Mouse (Mus musculus) myocyte (in vitro differentiated cells): ENCODE measurements around the gene Fgf23. TPM values are rescaled to one million over a fixed set of nuclear protein-coding genes. Genes with fewer than 3 reads are reported as not detected.

Experiments
- H3K27me3 ChIP-seq: one replicate; pipeline ENCODE4 v1.6.1; 2011; ENCODE audit not compliant: control insufficient read depth, insufficient read depth, insufficient read length
- H3K36me3 ChIP-seq: one replicate; pipeline ENCODE4 v1.6.1; 2011; ENCODE audit not compliant: control insufficient read depth, insufficient read depth
- H3K4me2 ChIP-seq: one replicate; pipeline ENCODE4 v1.6.1; 2011; ENCODE audit warnings: low read depth, control low read depth
- H3K4me3 ChIP-seq: one replicate; pipeline ENCODE4 v1.5.1; 2011; ENCODE audit warnings: mild to moderate bottlenecking, control low read depth, moderate library complexity
- H3K79me2 ChIP-seq: one replicate; pipeline ENCODE4 v1.6.1; 2011; ENCODE audit not compliant: control insufficient read depth, insufficient read depth
- H3ac ChIP-seq: one replicate; pipeline ENCODE4 v1.6.1; 2011; ENCODE audit not compliant: control insufficient read depth, insufficient read length
- CEBPB ChIP-seq: IDR thresholded peaks from 2 replicates; pipeline ENCODE4 v1.6.1; 2011; ENCODE audit warnings: mild to moderate bottlenecking, moderate library complexity; ENCODE audit not compliant: poor library complexity, insufficient read depth, severe bottlenecking
- E2F4 ChIP-seq: IDR thresholded peaks from one replicate; pipeline ENCODE4 v1.6.1; 2011; ENCODE audit warnings: mild to moderate bottlenecking, control low read depth, moderate library complexity; ENCODE audit not compliant: insufficient read depth
- MAX ChIP-seq: IDR thresholded peaks from one replicate; pipeline ENCODE4 v1.6.1; 2011; ENCODE audit warnings: low read depth, mild to moderate bottlenecking, control low read depth
- MYOD1 ChIP-seq, 3 experiments: IDR thresholded peaks; one replicate each; pipeline ENCODE4 v1.6.1; 2011; ENCODE audit warnings: control low read depth in 2 of 3, low read depth in 2 of 3, mild to moderate bottlenecking in 2 of 3, moderate library complexity in 1 of 3; ENCODE audit not compliant: insufficient read length in 2 of 3, control insufficient read depth in 1 of 3
- MYOG ChIP-seq, 3 experiments: IDR thresholded peaks; one replicate each; pipeline ENCODE4 v1.6.1; 2011; ENCODE audit warnings: control low read depth in 2 of 3, low read depth in 2 of 3, mild to moderate bottlenecking in 2 of 3; ENCODE audit not compliant: insufficient read length in 2 of 3, control insufficient read depth in 1 of 3, insufficient read depth in 1 of 3
- POLR2A ChIP-seq: IDR thresholded peaks from one replicate; pipeline ENCODE4 v1.6.1; 2011; ENCODE audit warnings: low read depth, mild to moderate bottlenecking, control low read depth, moderate library complexity; ENCODE audit not compliant: insufficient read length
- POLR2AphosphoS2 ChIP-seq: IDR thresholded peaks from one replicate; pipeline ENCODE4 v1.6.1; 2011; ENCODE audit warnings: low read depth, control low read depth; ENCODE audit not compliant: insufficient read length
- REST ChIP-seq: IDR thresholded peaks from one replicate; pipeline ENCODE4 v1.6.1; 2011; ENCODE audit warnings: mild to moderate bottlenecking, control low read depth, moderate library complexity; ENCODE audit not compliant: insufficient read depth, insufficient read length
- SRF ChIP-seq: IDR thresholded peaks from one replicate; pipeline ENCODE4 v1.6.1; 2011; ENCODE audit warnings: low read depth; ENCODE audit not compliant: control insufficient read depth, insufficient read length
- TCF12 ChIP-seq: IDR thresholded peaks from one replicate; pipeline ENCODE4 v1.6.1; 2011; ENCODE audit warnings: mild to moderate bottlenecking, control low read depth; ENCODE audit not compliant: poor library complexity, insufficient read depth, severe bottlenecking
- TCF3 ChIP-seq: IDR thresholded peaks from one replicate; pipeline ENCODE4 v1.6.1; 2011; ENCODE audit warnings: low read depth, control low read depth; ENCODE audit not compliant: insufficient read length
- USF1 ChIP-seq: IDR thresholded peaks from one replicate; pipeline ENCODE4 v1.6.1; 2011; ENCODE audit warnings: low read depth, mild to moderate bottlenecking, control low read depth, moderate library complexity
- polyA plus RNA-seq: library from polyadenylated mRNA; unstranded; fragments of >200 nt; fragmentation: generic; extraction: Trizol; gene quantifications from one replicate; pipeline ENCODE4 v1.2.1, GENCODE M21; 2012; ENCODE audit warnings: missing spikeins

The Fgf23 gene
- polyA plus RNA-seq, 1 experiment = not detected

DNA sequence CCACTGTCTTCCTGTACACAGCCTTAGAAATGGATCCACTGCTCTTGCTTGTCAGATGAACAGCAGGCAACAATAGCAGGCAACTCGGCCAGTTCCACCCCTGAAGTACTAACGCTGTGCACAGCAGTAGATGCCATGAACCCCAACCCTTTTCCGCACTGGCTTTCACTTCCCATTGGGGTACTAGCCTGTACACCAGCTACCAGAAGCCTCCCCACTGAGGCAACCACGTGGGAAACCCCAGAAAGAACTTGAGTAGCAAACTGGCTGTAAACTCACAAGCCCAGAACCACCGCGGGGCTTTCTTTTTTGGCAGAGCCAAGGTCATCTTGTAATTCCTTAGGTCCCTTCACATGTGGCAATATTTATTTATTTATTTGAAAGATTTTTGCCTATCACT is 9.1 kb downstream of the Fgf23 start:
- H3K4me3 ChIP-seq = no peak overlapping the region
- peaks cover 13% of the 10 kb centered on the region for H3K27me3 ChIP-seq
- no peaks in the 10 kb centered on the region for H3K36me3 ChIP-seq
- H3K4me2 ChIP-seq = no peak overlapping the region
- no peak for TF ChIP-seq MAX
- TF ChIP-seq MYOD1 (IDR thresholded peaks at IDR 0.05; ENCODE audit: control insufficient read depth in 1 of 3, insufficient read length in 2 of 3, low read depth in 2 of 3) = no peak
- no peak for TF ChIP-seq REST
- TF ChIP-seq TCF3 = no peak
- no peak for TF ChIP-seq E2F4
- TF ChIP-seq SRF = no peak
- TF ChIP-seq CEBPB = no peak
- no peak for TF ChIP-seq MYOG (IDR thresholded peaks at IDR 0.05; ENCODE audit: control insufficient read depth in 1 of 3, insufficient read depth in 1 of 3, insufficient read length in 2 of 3, low read depth in 2 of 3)
- TF ChIP-seq POLR2AphosphoS2 = no peak
- TF ChIP-seq TCF12 = no peak
- no peak for TF ChIP-seq POLR2A
- TF ChIP-seq USF1 = no peak
- no peak overlapping the region for H3ac ChIP-seq
- H3K79me2 ChIP-seq = no peaks in the 10 kb centered on the region

DNA sequence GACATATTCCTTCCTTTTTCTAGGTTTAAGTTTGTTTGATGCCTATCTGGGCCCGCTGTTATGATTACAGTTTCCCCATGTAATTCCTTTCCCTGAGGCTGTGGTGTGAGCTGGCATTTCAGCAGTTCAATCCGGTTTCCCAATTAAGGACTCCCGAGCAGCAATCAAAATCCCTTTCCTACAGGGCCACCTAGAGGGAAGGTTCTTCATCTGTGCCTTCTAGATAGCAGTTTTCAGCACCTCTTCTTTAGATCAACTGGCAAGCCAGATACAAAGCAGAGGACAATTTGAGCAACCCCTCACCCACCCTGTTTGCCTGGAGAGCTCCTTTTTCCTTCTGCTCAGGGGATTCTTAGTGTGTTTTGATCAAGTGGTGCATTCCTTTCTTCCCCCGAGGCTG is 14.0 kb downstream of the Fgf23 start:
- Histone ChIP-seq H3K36me3 (peaks cover 8% of the 10 kb centered on the region), H3K4me2 (no peak overlapping the region), H3K79me2 (no peaks in the 10 kb centered on the region), H3ac (no peak overlapping the region), H3K27me3 (no peaks in the 10 kb centered on the region), H3K4me3 (no peak overlapping the region)
- TF ChIP-seq MYOD1 (IDR thresholded peaks at IDR 0.05; ENCODE audit: control insufficient read depth in 1 of 3, insufficient read length in 2 of 3, low read depth in 2 of 3) (no peak), E2F4 (no peak), MAX (no peak), POLR2AphosphoS2 (no peak), TCF12 (no peak), SRF (no peak), MYOG (IDR thresholded peaks at IDR 0.05; ENCODE audit: control insufficient read depth in 1 of 3, insufficient read depth in 1 of 3, insufficient read length in 2 of 3, low read depth in 2 of 3) (no peak)

DNA sequence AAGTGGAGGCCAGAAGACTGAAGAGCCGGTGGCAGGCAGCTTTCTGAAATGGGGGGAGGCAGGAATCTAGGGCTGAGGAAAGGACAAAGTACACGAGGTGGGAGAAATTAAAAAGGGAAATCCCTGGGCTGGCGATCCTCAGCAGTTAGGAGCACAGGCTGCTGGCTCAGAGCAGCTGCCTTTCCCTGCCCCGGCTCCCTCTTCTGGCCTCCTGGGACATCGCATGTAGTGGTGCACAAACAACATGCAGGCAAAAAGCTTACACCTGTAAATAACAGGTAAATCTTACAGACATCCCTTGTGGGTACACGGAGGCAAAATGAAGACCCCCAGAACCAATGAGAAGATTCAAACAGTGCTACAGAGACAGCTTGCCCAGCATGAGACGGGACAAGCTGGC is 21.9 kb downstream of the Fgf23 start:
- Histone ChIP-seq H3K36me3 (peaks cover 8% of the 10 kb centered on the region), H3K27me3 (no peaks in the 10 kb centered on the region), H3K4me2 (no peak overlapping the region), H3ac (no peak overlapping the region), H3K4me3 (no peak overlapping the region), H3K79me2 (no peaks in the 10 kb centered on the region)
- no peak for TF ChIP-seq USF1
- TF ChIP-seq MYOG (IDR thresholded peaks at IDR 0.05; ENCODE audit: control insufficient read depth in 1 of 3, insufficient read depth in 1 of 3, insufficient read length in 2 of 3, low read depth in 2 of 3) = peak in 1 of 3 experiments; percentile 28

DNA sequence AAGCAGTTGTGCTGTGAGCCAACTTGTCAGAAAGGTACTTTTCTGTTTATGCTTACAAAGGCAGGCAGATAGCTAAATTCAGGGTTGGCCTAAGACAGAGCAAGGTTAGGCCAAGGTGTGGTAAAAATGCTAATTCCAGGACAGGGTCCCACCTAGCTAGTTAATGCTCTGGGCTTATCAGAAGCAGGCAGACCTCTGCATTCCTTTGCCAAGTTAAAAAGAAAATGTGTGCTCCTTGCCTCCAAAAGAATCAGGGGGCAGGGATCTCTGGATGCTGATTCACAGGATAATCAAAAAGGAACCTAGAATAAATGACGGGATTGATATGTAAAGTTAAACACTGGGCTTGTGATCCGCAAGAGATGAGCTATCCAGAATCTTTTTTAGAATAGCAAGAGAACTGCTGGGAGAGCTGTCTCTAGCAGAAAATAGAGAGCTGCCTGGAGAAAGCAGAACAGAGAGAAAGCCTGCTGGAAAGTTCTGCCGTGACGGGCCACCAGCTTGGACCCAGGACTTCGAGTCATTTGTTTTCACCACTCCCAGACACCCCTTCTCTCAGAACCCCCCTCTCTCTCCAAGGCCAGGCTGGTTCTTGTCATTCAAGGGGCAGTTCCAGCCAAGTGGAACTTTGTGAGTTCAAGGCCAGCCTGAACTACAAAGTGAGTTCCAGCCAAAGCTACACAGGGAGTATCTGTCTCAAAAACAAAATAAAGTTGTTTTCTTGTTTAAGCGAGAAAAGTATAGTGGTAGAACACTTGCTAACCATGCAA is 31.0 kb downstream of the Fgf23 start:
- peaks cover 4% of the 10 kb centered on the region for H3K36me3 ChIP-seq
- no peaks in the 10 kb centered on the region for H3K27me3 ChIP-seq
- H3ac ChIP-seq = no peak overlapping the region
- H3K4me2 ChIP-seq = no peak overlapping the region
- TF ChIP-seq POLR2AphosphoS2 (no peak), TCF3 (no peak), TCF12 (no peak), MAX (no peak), POLR2A (no peak), SRF (no peak), CEBPB (no peak), MYOD1 (IDR thresholded peaks at IDR 0.05; ENCODE audit: control insufficient read depth in 1 of 3, insufficient read length in 2 of 3, low read depth in 2 of 3) (no peak), E2F4 (no peak), USF1 (no peak), REST (no peak), MYOG (IDR thresholded peaks at IDR 0.05; ENCODE audit: control insufficient read depth in 1 of 3, insufficient read depth in 1 of 3, insufficient read length in 2 of 3, low read depth in 2 of 3) (no peak)
- H3K4me3 ChIP-seq = no peak overlapping the region
- peaks cover 14% of the 10 kb centered on the region for H3K79me2 ChIP-seq

DNA sequence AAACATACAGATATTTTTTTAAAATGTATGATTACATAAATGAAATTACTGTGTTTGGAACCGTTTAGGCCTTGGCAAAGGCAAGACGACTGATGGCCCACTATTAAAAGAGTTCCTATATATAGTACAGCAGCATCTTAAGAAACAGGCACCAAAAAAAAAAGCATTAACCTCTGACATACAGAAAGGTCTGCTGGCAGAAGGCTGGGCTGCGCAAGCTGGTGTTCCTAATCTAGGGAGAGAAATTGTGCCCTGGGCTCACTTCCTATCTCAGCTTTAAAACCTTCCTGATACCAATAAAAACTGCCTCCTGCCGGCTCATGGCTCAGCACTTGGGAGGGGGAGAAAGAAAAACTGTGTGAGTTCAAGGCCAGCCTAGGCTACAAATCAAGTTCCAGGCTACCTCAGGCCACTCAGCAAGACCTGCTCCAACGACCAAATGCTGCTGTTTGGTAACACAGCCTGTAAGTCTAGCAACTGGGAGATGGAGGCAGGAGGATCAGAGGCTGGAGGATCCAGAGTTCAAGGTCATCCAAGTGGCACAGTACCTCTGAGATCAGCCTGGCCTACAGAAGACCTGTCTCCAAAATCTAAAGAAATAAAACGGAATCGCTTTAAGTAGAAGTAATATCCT is 31.8 kb downstream of the Fgf23 start:
- no peak for TF ChIP-seq MYOD1 (IDR thresholded peaks at IDR 0.05; ENCODE audit: control insufficient read depth in 1 of 3, insufficient read length in 2 of 3, low read depth in 2 of 3)
- no peak for TF ChIP-seq SRF
- TF ChIP-seq TCF3 = no peak
- no peak for TF ChIP-seq POLR2AphosphoS2
- no peak for TF ChIP-seq MAX
- TF ChIP-seq REST = no peak
- no peak for TF ChIP-seq E2F4
- TF ChIP-seq TCF12 = no peak
- no peak for TF ChIP-seq MYOG (IDR thresholded peaks at IDR 0.05; ENCODE audit: control insufficient read depth in 1 of 3, insufficient read depth in 1 of 3, insufficient read length in 2 of 3, low read depth in 2 of 3)
- no peak for TF ChIP-seq CEBPB
- TF ChIP-seq USF1 = no peak
- TF ChIP-seq POLR2A = no peak
- H3K36me3 ChIP-seq = peaks cover 4% of the 10 kb centered on the region
- H3K27me3 ChIP-seq = no peaks in the 10 kb centered on the region
- no peak overlapping the region for H3K4me2 ChIP-seq
- H3K4me3 ChIP-seq = no peak overlapping the region
- peaks cover 15% of the 10 kb centered on the region for H3K79me2 ChIP-seq
- no peak overlapping the region for H3ac ChIP-seq
